ENCODE assay signal across 14 mouse cellular contexts in genomic region chr3:105592246-105592645, GRCm38 (mm10).
A peak's percentile ranks its signal among the peaks of the same experiment; 100 is the strongest.
DNase-seq lines count a peak whose midpoint lies in the region; ATAC-seq lines count a peak whose summit lies in the region.
"Had no signal": no experiment of that assay in that cellular context is flagged by ENCODE, and none has a peak within 500 bp of the region (broad histone marks: within the 10 kb centered on the region; RNA-seq: fewer than 3 reads in every experiment).

No protein-coding gene starts in this region.

- no peaks in the 10 kb centered on the region for H3K36me3 ChIP-seq in heart, embryonic 11.5 days (ENCODE audit: control insufficient read depth, insufficient read depth, low read length)
- H3K36me3 ChIP-seq: embryonic facial prominence, embryonic 13.5 days; midbrain, embryonic 10.5 days had no signal

- no peak overlapping the region for H3K4me3 ChIP-seq in heart, embryonic 11.5 days (ENCODE audit: low read depth, low read length)
- H3K4me3 ChIP-seq: embryonic facial prominence, embryonic 13.5 days; midbrain, embryonic 10.5 days had no signal

- no peak overlapping the region for H3K27ac ChIP-seq in heart, embryonic 11.5 days (ENCODE audit: low read depth, low read length)
- H3K27ac ChIP-seq: embryonic facial prominence, embryonic 13.5 days; liver, embryonic 14.5 days; macrophage; midbrain, embryonic 10.5 days had no signal

- H3K4me1 ChIP-seq in heart, embryonic 11.5 days (ENCODE audit: control insufficient read depth, insufficient read depth, low read length): no peaks in the 10 kb centered on the region

- no peak overlapping the region for H3K9ac ChIP-seq in heart, embryonic 11.5 days (ENCODE audit: low read depth, low read length)
- H3K9ac ChIP-seq: embryonic facial prominence, embryonic 13.5 days; liver, embryonic 14.5 days had no signal

- no peaks in the 10 kb centered on the region for H3K9me3 ChIP-seq in heart, embryonic 11.5 days (replicated peaks; ENCODE audit: control insufficient read depth, low read length)
- H3K9me3 ChIP-seq: embryonic facial prominence, embryonic 13.5 days; midbrain, embryonic 10.5 days had no signal

- peaks cover 3% of the 10 kb centered on the region; the same call in 1 of the 2 replicates for H3K27me3 ChIP-seq in heart, embryonic 11.5 days (ENCODE audit: control insufficient read depth, insufficient read depth, low read length)
- H3K27me3 ChIP-seq: embryonic facial prominence, embryonic 13.5 days had no signal

- peak; percentile 54 for DNase-seq in cerebellum, adult 9-11 months
- no peak for DNase-seq in cerebellum, postnatal 4 days (ENCODE audit: low spot score in 2 of 2)
- DNase-seq in heart, adult 8-10 months (ENCODE audit: low spot score): peak; percentile 17
- peak; percentile 52 for DNase-seq in right cerebral cortex, adult 18-20 months
- no peak for DNase-seq in right cerebral cortex, postnatal 25 days
- DNase-seq in adrenal gland, postnatal 14 days: no peak
- DNase-seq: B cell, adult 2 months; kidney, adult 11 months; retina, postnatal 1 day had no signal

- H3K4me2 ChIP-seq in heart, embryonic 11.5 days: no peak overlapping the region
- H3K4me2 ChIP-seq: embryonic facial prominence, embryonic 13.5 days had no signal

- ATAC-seq in heart, embryonic 11.5 days (replicated peaks; ENCODE audit: insufficient number of reproducible peaks, low FRiP score, low TSS enrichment): no peak

- WGBS in heart, embryonic 11.5 days (ENCODE audit: insufficient replicate concordance): 48% methylated on average over 2 of the region's 2 CpGs

Comparison
In these comparisons a context has a peak if more than half of its experiments do, and no peak if none do; other contexts are left out.
1. DNase-seq: peak in cerebellum, adult 9-11 months (single experiment), heart, adult 8-10 months (single experiment) and right cerebral cortex, adult 18-20 months (single experiment); none in cerebellum, postnatal 4 days (0 of 2), right cerebral cortex, postnatal 25 days (single experiment) and adrenal gland, postnatal 14 days (single experiment).